Mouse (Mus musculus) lung, adult 2 months (tissue): ENCODE measurements around the gene Irf2. TPM values are rescaled to one million over a fixed set of nuclear protein-coding genes. Genes with fewer than 3 reads are reported as not detected.

Experiments
- DNase-seq: peaks from one replicate; pipeline ENCODE4 v3.0.0; 2022
- H3K4me1 ChIP-seq: fragments of 200-500 bp; 2 replicates; pipeline ENCODE4 v1.6.1; 2011; ENCODE audit warnings: low read length; ENCODE audit not compliant: control insufficient read depth, insufficient read depth
- H3K4me3 ChIP-seq: fragments of 200-500 bp; replicated peaks from 2 replicates; pipeline ENCODE3; 2011; ENCODE audit warnings: low read depth, mild to moderate bottlenecking, control low read depth, low read length; ENCODE audit errors: extremely low read depth
- CTCF ChIP-seq: fragments of 200-500 bp; IDR thresholded peaks from 2 replicates; pipeline ENCODE4 v1.5.1; 2011; ENCODE audit warnings: mild to moderate bottlenecking, low read length, control low read depth; ENCODE audit not compliant: insufficient read depth
- POLR2A ChIP-seq: fragments of 200-500 bp; IDR thresholded peaks from 2 replicates; pipeline ENCODE4 v1.6.1; 2011; ENCODE audit warnings: low read depth, mild to moderate bottlenecking, control low read depth, low read length, borderline replicate concordance; ENCODE audit errors: extremely low read depth
- WGBS: fragments of 180-500 bp; shearing (Covaris S2); methylation state at CpG from one replicate; pipeline ENCODE4 v1.1.7; 2018; 5-methylcytosine and 5-hydroxymethylcytosine counted together
- polyA plus RNA-seq: library from polyadenylated mRNA; depleted of rRNA; stranded (reverse); fragments of >200 nt; gene quantifications from 2 replicates; pipeline ENCODE4 v1.2.3, GENCODE M21; 2012

Irf2 gene
- polyA plus RNA-seq, 1 experiment = 24.6 TPM

- under 1% methylated on average over 5 of the region's 5 CpGs for WGBS
- peaks cover 38% of the 10 kb centered on the region for H3K4me1 ChIP-seq
- no peak overlapping the region for H3K4me3 ChIP-seq
- peak; percentile 67 for DNase-seq
- TF ChIP-seq CTCF (no peak), POLR2A (peak; percentile 33; the same call in 1 of the 2 replicates)
These were observed 103.2 kb downstream of the Irf2 start for GRCm38 (mm10) chr8:46842676-46843181.

GRCm38 (mm10) chr8:46843855-46844254, 104.3 kb downstream of the Irf2 start:
- no peak for DNase-seq

GRCm38 (mm10) chr8:46844371-46844973, 104.9 kb downstream of the Irf2 start:
- Histone ChIP-seq H3K4me1 (peaks cover 45% of the 10 kb centered on the region), H3K4me3 (no peak overlapping the region)
- TF ChIP-seq CTCF (no peak), POLR2A (no peak)
- DNase-seq = no peak
- WGBS = 8% methylated on average over 3 of the region's 3 CpGs

More at GRCm38 (mm10) chr8:46843855-46844254, 104.3 kb downstream of the Irf2 start:
- 60% methylated on average over 4 of the region's 4 CpGs for WGBS
- no peak for TF ChIP-seq CTCF
- H3K4me3 ChIP-seq = no peak overlapping the region
- peaks cover 41% of the 10 kb centered on the region for H3K4me1 ChIP-seq

- Histone ChIP-seq H3K4me3 (no peak overlapping the region), H3K4me1 (peaks cover 48% of the 10 kb centered on the region)
- DNase-seq = peak; percentile 55
- TF ChIP-seq POLR2A (peak; percentile 59; the same call in 1 of the 2 replicates), CTCF (no peak)
- WGBS = 14% methylated on average over 7 of the region's 7 CpGs
These were observed 105.6 kb downstream of the Irf2 start for GRCm38 (mm10) chr8:46844974-46845774.

GRCm38 (mm10) chr8:46845891-46846290, 106.4 kb downstream of the Irf2 start:
- no peak for DNase-seq
- Histone ChIP-seq H3K4me1 (peaks cover 53% of the 10 kb centered on the region), H3K4me3 (no peak overlapping the region)
- TF ChIP-seq CTCF (no peak), POLR2A (no peak)
- 71% methylated on average over 9 of the region's 9 CpGs for WGBS

- H3K4me3 ChIP-seq = no peak overlapping the region
- TF ChIP-seq CTCF = no peak
- TF ChIP-seq POLR2A = no peak
- WGBS = 92% methylated on average over 5 of the region's 5 CpGs
- peaks cover 54% of the 10 kb centered on the region for H3K4me1 ChIP-seq
- no peak for DNase-seq
These were observed 107.4 kb downstream of the Irf2 start for GRCm38 (mm10) chr8:46846893-46847292.

- TF ChIP-seq CTCF = no peak
- TF ChIP-seq POLR2A = no peak
- Histone ChIP-seq H3K4me1 (peaks cover 47% of the 10 kb centered on the region), H3K4me3 (no peak overlapping the region)
- WGBS = 80% methylated on average over 6 of the region's 6 CpGs
- DNase-seq = no peak
These were observed 108.6 kb downstream of the Irf2 start for GRCm38 (mm10) chr8:46848011-46848641.

GRCm38 (mm10) chr8:46848931-46849330, 109.4 kb downstream of the Irf2 start:
- Histone ChIP-seq H3K4me1 (peaks cover 41% of the 10 kb centered on the region), H3K4me3 (no peak overlapping the region)
- TF ChIP-seq POLR2A = no peak
- no peak for TF ChIP-seq CTCF
- DNase-seq = no peak
- 53% methylated on average over 6 of the region's 6 CpGs for WGBS

GRCm38 (mm10) chr8:46849458-46849857, 109.9 kb downstream of the Irf2 start:
- Histone ChIP-seq H3K4me1 (peaks cover 36% of the 10 kb centered on the region), H3K4me3 (no peak overlapping the region)
- DNase-seq = no peak
- no peak for TF ChIP-seq CTCF
- TF ChIP-seq POLR2A = no peak
- 49% methylated on average over 2 of the region's 2 CpGs for WGBS
